Mouse (Mus musculus) kidney, embryonic 16.5 days (tissue): ENCODE data around the gene Ndufb10. TPM values are rescaled to one million over a fixed set of nuclear protein-coding genes. Genes with fewer than 3 reads are reported as not detected.
A peak's percentile ranks its signal among the peaks of the same experiment; 100 is the strongest.

Experiments
- ATAC-seq: fragments of 200-750 bp; cut with Nextera tagmentation; 2 replicates; pipeline ENCODE4 v1.8.0; 2017; ENCODE audit warnings: moderate TSS enrichment; ENCODE audit not compliant: low FRiP score, low TSS enrichment
- H3K27ac ChIP-seq: fragments of 300-500 bp; sonication (generic); 2 replicates; pipeline ENCODE4 v1.5.1; 2014; ENCODE audit warnings: low read length
- H3K27me3 ChIP-seq: fragments of 300-500 bp; sonication (generic); 2 replicates; pipeline ENCODE4 v1.6.1; 2014; ENCODE audit warnings: low read length, control low read depth, mixed read lengths; ENCODE audit not compliant: insufficient read depth
- H3K36me3 ChIP-seq: fragments of 300-500 bp; sonication (generic); 2 replicates; pipeline ENCODE4 v1.6.1; 2014; ENCODE audit warnings: low read length, control low read depth, mixed read lengths; ENCODE audit not compliant: insufficient read depth
- H3K4me1 ChIP-seq: fragments of 300-500 bp; sonication (generic); 2 replicates; pipeline ENCODE4 v1.6.1; 2014; ENCODE audit warnings: low read length, control low read depth, mixed read lengths; ENCODE audit not compliant: insufficient read depth
- H3K4me2 ChIP-seq: fragments of 300-500 bp; sonication (generic); replicated peaks from 2 replicates; pipeline ENCODE4 v1.6.1; 2014; ENCODE audit warnings: low read depth, low read length
- H3K4me3 ChIP-seq: fragments of 300-500 bp; sonication (generic); 2 replicates; pipeline ENCODE4 v1.5.1; 2014; ENCODE audit warnings: mild to moderate bottlenecking, low read length
- H3K9ac ChIP-seq: fragments of 300-500 bp; sonication (generic); replicated peaks from 2 replicates; pipeline ENCODE4 v1.6.1; 2014; ENCODE audit warnings: low read length
- H3K9me3 ChIP-seq: fragments of 300-500 bp; sonication (generic); 2 replicates; pipeline ENCODE4 v1.6.1; 2016; ENCODE audit warnings: low read length, control low read depth
- WGBS: fragments of 180-500 bp; shearing (Covaris S2); extraction: QIAGEN DNeasy Blood & Tissue Kit; methylation state at CpG from one replicate; pipeline ENCODE4 v1.1.7; 2014; 5-methylcytosine and 5-hydroxymethylcytosine counted together
- polyA plus RNA-seq: library from polyadenylated mRNA; unstranded; fragments of >200 nt; fragmentation: Nextera tagmentation; extraction: Ambion mirVana; gene quantifications from 2 replicates; pipeline ENCODE4 v1.2.1, GENCODE M21; 2015

The Ndufb10 gene
- polyA plus RNA-seq, 1 experiment from 2014 or later = 262 TPM

GRCm38 (mm10) chr17:24695326-24696010 is 28.8 kb downstream of the Ndufb10 start:
- H3K4me3 ChIP-seq = peak overlapping the region; percentile 81
- 4% methylated on average over 37 of the region's 51 CpGs for WGBS
- peak overlapping the region; percentile 84 for H3K9ac ChIP-seq
- H3K27ac ChIP-seq = peak overlapping the region; percentile 81
- peak overlapping the region; percentile 87 for H3K4me2 ChIP-seq
- H3K36me3 ChIP-seq = peaks cover 15% of the 10 kb centered on the region
- H3K4me1 ChIP-seq = peaks cover 23% of the 10 kb centered on the region
- H3K9me3 ChIP-seq = no peaks in the 10 kb centered on the region
- ATAC-seq = peak; percentile 37
- H3K27me3 ChIP-seq = peaks cover 7% of the 10 kb centered on the region

GRCm38 (mm10) chr17:24692385-24692784 is 31.9 kb downstream of the Ndufb10 start:
- 88% methylated on average over 5 of the region's 5 CpGs for WGBS
- Histone ChIP-seq H3K27ac (no peak overlapping the region), H3K4me1 (peaks cover 34% of the 10 kb centered on the region)

GRCm38 (mm10) chr17:24689251-24690081 is 34.8 kb downstream of the Ndufb10 start, which contains the start of gene Syngr3:
TSS of gene Syngr3 (minus strand) at chr17:24689955.
- H3K27ac ChIP-seq = no peak within 1 kb of the TSS
- peak within 1 kb of the TSS; percentile 63 for H3K9ac ChIP-seq
- ATAC-seq = no peak
- H3K36me3 ChIP-seq = peaks cover 13% of the 10 kb centered on the region
- no peaks in the 10 kb centered on the region for H3K9me3 ChIP-seq
- peaks cover 42% of the 10 kb centered on the region for H3K27me3 ChIP-seq
- peaks cover 20% of the 10 kb centered on the region for H3K4me1 ChIP-seq
- under 1% methylated on average over 48 of the region's 55 CpGs for WGBS
- peak within 1 kb of the TSS; percentile 56 for H3K4me3 ChIP-seq
- H3K4me2 ChIP-seq = peak within 1 kb of the TSS; percentile 88

More at GRCm38 (mm10) chr17:24692385-24692784, 31.9 kb downstream of the Ndufb10 start:
- Histone ChIP-seq H3K4me2 (no peak overlapping the region), H3K36me3 (peaks cover 13% of the 10 kb centered on the region), H3K9me3 (no peaks in the 10 kb centered on the region), H3K4me3 (no peak overlapping the region), H3K27me3 (peaks cover 38% of the 10 kb centered on the region), H3K9ac (no peak overlapping the region)
- no peak for ATAC-seq

- ATAC-seq = no peak
- Histone ChIP-seq H3K4me1 (peaks cover 18% of the 10 kb centered on the region), H3K36me3 (peaks cover 3% of the 10 kb centered on the region; the same call in 1 of the 2 replicates), H3K27me3 (peaks cover 42% of the 10 kb centered on the region), H3K27ac (no peak overlapping the region), H3K4me2 (peak overlapping the region; percentile 53), H3K4me3 (peak overlapping the region; percentile 48), H3K9me3 (no peaks in the 10 kb centered on the region), H3K9ac (peak overlapping the region; percentile 60)
- WGBS = 19% methylated on average over 23 of the region's 23 CpGs
Measured at GRCm38 (mm10) chr17:24687599-24687998, 36.7 kb downstream of the Ndufb10 start.

GRCm38 (mm10) chr17:24687146-24687595 is 37.1 kb downstream of the Ndufb10 start:
- ATAC-seq = peak; percentile 57
- Histone ChIP-seq H3K9ac (peak overlapping the region; percentile 60), H3K4me2 (peak overlapping the region; percentile 53), H3K36me3 (peaks cover under 1% of the 10 kb centered on the region; the same call in 1 of the 2 replicates), H3K9me3 (no peaks in the 10 kb centered on the region), H3K27ac (no peak overlapping the region), H3K4me3 (peak overlapping the region; percentile 48), H3K27me3 (peaks cover 42% of the 10 kb centered on the region), H3K4me1 (peaks cover 18% of the 10 kb centered on the region)
- WGBS = 1% methylated on average over 24 of the region's 25 CpGs

- no peak overlapping the region for H3K4me3 ChIP-seq
- H3K4me1 ChIP-seq = peaks cover 18% of the 10 kb centered on the region
- H3K36me3 ChIP-seq = peaks cover 4% of the 10 kb centered on the region; the same call in 1 of the 2 replicates
- no peak overlapping the region for H3K27ac ChIP-seq
- no peak for ATAC-seq
- peak overlapping the region; percentile 16 for H3K4me2 ChIP-seq
- no peak overlapping the region for H3K9ac ChIP-seq
- no peaks in the 10 kb centered on the region for H3K9me3 ChIP-seq
- H3K27me3 ChIP-seq = peaks cover 42% of the 10 kb centered on the region
- whole genome bisulfite sequencing = 29% methylated on average over 16 of the region's 16 CpGs
Measured at GRCm38 (mm10) chr17:24686514-24686913, 37.8 kb downstream of the Ndufb10 start.

- H3K27ac ChIP-seq = no peak overlapping the region
- ATAC-seq = no peak
- no peaks in the 10 kb centered on the region for H3K9me3 ChIP-seq
- no peaks in the 10 kb centered on the region for H3K27me3 ChIP-seq
- H3K9ac ChIP-seq = no peak overlapping the region
- H3K4me2 ChIP-seq = no peak overlapping the region
- peaks cover 48% of the 10 kb centered on the region for H3K36me3 ChIP-seq
- 83% methylated on average over 24 of the region's 24 CpGs for WGBS
- peaks cover 5% of the 10 kb centered on the region for H3K4me1 ChIP-seq
- H3K4me3 ChIP-seq = no peak overlapping the region
Measured at GRCm38 (mm10) chr17:24677500-24678080, 46.7 kb downstream of the Ndufb10 start.

- H3K4me2 ChIP-seq = no peak overlapping the region
- H3K27me3 ChIP-seq = no peaks in the 10 kb centered on the region
- no peaks in the 10 kb centered on the region for H3K9me3 ChIP-seq
- H3K36me3 ChIP-seq = peaks cover 45% of the 10 kb centered on the region
- no peak overlapping the region for H3K9ac ChIP-seq
- H3K4me3 ChIP-seq = no peak overlapping the region
- peaks cover 12% of the 10 kb centered on the region for H3K4me1 ChIP-seq
- H3K27ac ChIP-seq = no peak overlapping the region
- 95% methylated on average over 5 of the region's 5 CpGs for WGBS
- ATAC-seq = no peak
Measured at GRCm38 (mm10) chr17:24676877-24677276, 47.4 kb downstream of the Ndufb10 start.

GRCm38 (mm10) chr17:24676187-24676586 is 48.1 kb downstream of the Ndufb10 start:
- Histone ChIP-seq H3K4me3 (no peak overlapping the region), H3K4me2 (no peak overlapping the region), H3K4me1 (peaks cover 19% of the 10 kb centered on the region), H3K27me3 (no peaks in the 10 kb centered on the region), H3K9ac (peak overlapping the region; percentile 15; the same call in 1 of the 2 replicates), H3K36me3 (peaks cover 41% of the 10 kb centered on the region), H3K9me3 (no peaks in the 10 kb centered on the region), H3K27ac (no peak overlapping the region)
- ATAC-seq = no peak
- WGBS = 69% methylated on average over 2 of the region's 2 CpGs
